Comparison of ENCODE assay signal across 10 mouse cellular contexts in the genomic region with DNA sequence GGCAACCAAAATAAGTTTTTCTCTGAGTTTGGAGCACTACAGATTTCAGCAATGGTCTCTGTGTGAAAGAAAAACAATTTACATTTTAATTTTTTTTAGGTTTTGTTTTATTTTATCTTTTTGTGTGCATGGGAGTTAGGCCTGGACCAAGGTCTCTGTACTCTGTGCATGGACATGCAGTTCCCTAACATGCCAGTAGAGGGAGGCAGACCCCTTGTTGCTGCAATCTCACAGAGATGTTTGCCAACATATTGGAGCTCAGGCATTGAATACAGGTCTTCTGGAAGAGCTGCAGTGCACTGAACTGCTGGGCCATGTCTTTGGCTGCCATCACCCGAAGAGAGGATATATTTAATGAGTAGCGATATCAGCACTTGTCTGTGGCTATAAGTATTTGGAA. TPM values are rescaled to one million over a fixed set of nuclear protein-coding genes. Genes with fewer than 3 reads are reported as not detected.
A peak's percentile ranks its signal among the peaks of the same experiment; 100 is the strongest.
DNase-seq lines count a peak whose midpoint lies in the region; ATAC-seq and TF ChIP-seq lines count a peak whose summit lies in the region.
"Not testable (repeated sequence)": the region's sequence is repeated elsewhere in the genome, so short reads cannot be mapped to it uniquely, and the experiment has no call there.
"Had no signal": no experiment of that assay in that cellular context is flagged by ENCODE, and none has a peak within 500 bp of the region (broad histone marks: within the 10 kb centered on the region; RNA-seq: fewer than 3 reads in every experiment).

No protein-coding gene starts in this region.

- H3K4me2 ChIP-seq in forebrain, embryonic 14.5 days (ENCODE audit: low read length); liver, postnatal 0 days (ENCODE audit: low read depth, low read length); neural tube, embryonic 12.5 days (replicated peaks): not testable (repeated sequence)

- TF ChIP-seq CTCF in liver, postnatal 0 days (IDR thresholded peaks at IDR 0.05; ENCODE audit: low read depth), result peak; percentile 80

- 20% methylated on average over 1 of the region's 2 CpGs for WGBS in forebrain, embryonic 14.5 days
- 11% methylated on average over 1 of the region's 2 CpGs for WGBS in liver, postnatal 0 days (ENCODE audit: insufficient replicate concordance)
- WGBS in neural tube, embryonic 12.5 days, result 60% methylated on average over 2 of the region's 2 CpGs

- TF ChIP-seq EP300 in liver, postnatal 0 days (IDR thresholded peaks at IDR 0.05; ENCODE audit: low read depth), result not testable (repeated sequence)

- H3K9ac ChIP-seq in forebrain, embryonic 14.5 days (ENCODE audit: low read length); liver, postnatal 0 days (replicated peaks); neural tube, embryonic 12.5 days: not testable (repeated sequence)

- H3K27me3 ChIP-seq in forebrain, embryonic 14.5 days (replicated peaks; ENCODE audit: control insufficient read depth, insufficient read depth, low read length); liver, postnatal 0 days (ENCODE audit: insufficient read depth, low read length); neural tube, embryonic 12.5 days (replicated peaks): not testable (repeated sequence)

- not testable (repeated sequence) for H3K9me3 ChIP-seq in forebrain, embryonic 14.5 days (replicated peaks; ENCODE audit: control insufficient read depth, low read length); liver, postnatal 0 days (ENCODE audit: low read length); neural tube, embryonic 12.5 days

- peak; percentile 38 for DNase-seq in ES-CJ7 (ENCODE audit: low read depth, low spot score)
- peak; percentile 52 to 70 for DNase-seq in cerebellum, adult 18-20 months
- peak; percentile 64 for DNase-seq in forebrain, embryonic 14.5 days (ENCODE audit: low spot score)
- peak; percentile 66 for DNase-seq in heart, postnatal 4 days
- DNase-seq in kidney, postnatal 25 days, result peak; percentile 48 to 78
- peak; percentile 54 for DNase-seq in liver, postnatal 0 days
- DNase-seq in testis, postnatal 14 days (ENCODE audit: low spot score), result peak; percentile 17

- not testable (repeated sequence) for H3K27ac ChIP-seq in forebrain, embryonic 14.5 days (ENCODE audit: low read depth, low read length); liver, postnatal 0 days (ENCODE audit: low read depth); neural tube, embryonic 12.5 days

- not testable (repeated sequence) for H3K4me3 ChIP-seq in forebrain, embryonic 14.5 days (ENCODE audit: low read depth, low read length); liver, postnatal 0 days (ENCODE audit: low read depth, low read length); neural tube, embryonic 12.5 days

- ATAC-seq in forebrain, embryonic 14.5 days, result peak; percentile 73; the same call in 1 of the 2 replicates
- 0 out of 2 replicates have a peak, but pooled peaks have one; percentile 43 for ATAC-seq in liver, postnatal 0 days
- peak; percentile 63; the same call in 1 of the 2 replicates for ATAC-seq in neural tube, embryonic 12.5 days (ENCODE audit: low FRiP score, low read depth)

- not testable (repeated sequence) for H3K4me1 ChIP-seq in forebrain, embryonic 14.5 days (ENCODE audit: control insufficient read depth, insufficient read depth, low read length); liver, postnatal 0 days (ENCODE audit: insufficient read depth); neural tube, embryonic 12.5 days

- not testable (repeated sequence) for H3K36me3 ChIP-seq in forebrain, embryonic 14.5 days (ENCODE audit: control insufficient read depth, insufficient read depth, low read length); liver, postnatal 0 days (replicated peaks; ENCODE audit: insufficient read depth, low read length); neural tube, embryonic 12.5 days

RNA-seq across cellular contexts. Expression of gene Nxf7, which starts 29.1 kb away (rescaled TPM):
- not detected in 2 replicates for polyA plus RNA-seq in forebrain, embryonic 14.5 days (2014; fragmentation: Nextera tagmentation; extraction: Ambion mirVana)
- total RNA-seq in heart, postnatal 4 days (2021), result 1 to 10 TPM in 1 of 2 experiments, under 1 TPM in 1; 0.48 to 1.1 TPM
- 0.16 and 0.17 TPM in 2 replicates for polyA plus RNA-seq in liver, postnatal 0 days (2015; fragmentation: Nextera tagmentation; extraction: Ambion mirVana)
- polyA plus RNA-seq in neural tube, embryonic 12.5 days (2016; fragmentation: Nextera tagmentation; extraction: Ambion mirVana), result not detected in 2 replicates
- polyA plus RNA-seq: limb, embryonic 12.5 days; stomach, embryonic 16.5 days had no signal

RNA-seq across cellular contexts. Expression of gene Prame, which starts 58.0 kb away (rescaled TPM):
- polyA plus RNA-seq in forebrain, embryonic 14.5 days (2014; fragmentation: Nextera tagmentation; extraction: Ambion mirVana), result not detected in 2 replicates
- total RNA-seq in heart, postnatal 4 days (2021), result not detected
- polyA plus RNA-seq in liver, postnatal 0 days (2015; fragmentation: Nextera tagmentation; extraction: Ambion mirVana), result not detected in 2 replicates
- not detected in 2 replicates for polyA plus RNA-seq in neural tube, embryonic 12.5 days (2016; fragmentation: Nextera tagmentation; extraction: Ambion mirVana)
- polyA plus RNA-seq: stomach, embryonic 16.5 days had no signal
